26 mouse cellular contexts compared by ENCODE assay signal in the genomic region with DNA sequence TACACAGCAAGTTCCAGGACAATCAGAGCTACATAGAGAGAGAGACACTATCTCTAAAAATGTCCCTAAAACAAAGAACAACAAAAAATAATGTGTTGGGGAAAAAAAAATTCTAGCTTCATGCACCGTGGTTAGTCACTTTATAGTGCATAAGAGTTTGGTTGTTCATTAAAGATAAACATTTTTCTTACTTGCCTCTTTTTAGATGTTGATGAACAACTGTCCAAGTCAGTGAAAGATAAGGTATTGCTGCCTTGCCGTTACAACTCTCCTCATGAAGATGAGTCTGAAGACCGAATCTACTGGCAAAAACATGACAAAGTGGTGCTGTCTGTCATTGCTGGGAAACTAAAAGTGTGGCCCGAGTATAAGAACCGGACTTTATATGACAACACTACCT. TPM values are rescaled to one million over a fixed set of nuclear protein-coding genes. Genes with fewer than 3 reads are reported as not detected.
DNase-seq lines count a peak whose midpoint lies in the region; ATAC-seq and TF ChIP-seq lines count a peak whose summit lies in the region.
"Had no signal": no experiment of that assay in that cellular context is flagged by ENCODE, and none has a peak within 500 bp of the region (broad histone marks: within the 10 kb centered on the region; RNA-seq: fewer than 3 reads in every experiment).

No protein-coding gene starts in this region.

- ATAC-seq in liver, embryonic 14.5 days (ENCODE audit: insufficient read depth): no peak
- ATAC-seq in liver, embryonic 11.5 days (replicated peaks; ENCODE audit: low FRiP score): no peak
- no peak for ATAC-seq in midbrain, embryonic 11.5 days (ENCODE audit: low FRiP score)
- ATAC-seq: forebrain, embryonic 14.5 days; forebrain, embryonic 16.5 days had no signal

- TF ChIP-seq CTCF in liver, embryonic 14.5 days (IDR thresholded peaks at IDR 0.05; ENCODE audit: low read depth): no peak
- TF ChIP-seq CTCF in MEL (IDR thresholded peaks at IDR 0.05 in 2 of 3, conservative IDR thresholded peaks at IDR 0.05 in 1 of 3; ENCODE audit: control insufficient read depth in 1 of 3, insufficient read depth in 1 of 3, low read depth in 2 of 3, low read length in 3 of 3, poor library complexity in 1 of 3, severe bottlenecking in 1 of 3): no peak

- no peaks in the 10 kb centered on the region for H3K36me3 ChIP-seq in liver, embryonic 14.5 days (replicated peaks; ENCODE audit: control insufficient read depth, insufficient read depth, low read depth)
- H3K36me3 ChIP-seq in liver, embryonic 11.5 days (ENCODE audit: control insufficient read depth, insufficient read depth, low read length): no peaks in the 10 kb centered on the region
- H3K36me3 ChIP-seq in midbrain, embryonic 11.5 days (ENCODE audit: control insufficient read depth, insufficient read depth, low read length): no peaks in the 10 kb centered on the region
- no peaks in the 10 kb centered on the region for H3K36me3 ChIP-seq in midbrain, embryonic 10.5 days
- peaks cover 0 to 37% of the 10 kb centered on the region in 2 experiments; a peak in 2 of 4 replicates for H3K36me3 ChIP-seq in MEL (ENCODE audit: control insufficient read depth in 1 of 2, insufficient read depth in 2 of 2, low read length in 2 of 2)
- H3K36me3 ChIP-seq: embryonic facial prominence, embryonic 13.5 days; embryonic facial prominence, embryonic 15.5 days; forebrain, embryonic 10.5 days; forebrain, embryonic 12.5 days had no signal

- TF ChIP-seq EP300 in liver, embryonic 14.5 days (IDR thresholded peaks at IDR 0.05; ENCODE audit: low read depth): peak; percentile 35; the same call in 1 of the 2 replicates
- peak in 1 of 2 experiments; percentile 75; a peak in 3 of 4 replicates for TF ChIP-seq EP300 in MEL (IDR thresholded peaks at IDR 0.05; ENCODE audit: low read depth in 1 of 2, low read length in 2 of 2)

- no peaks in the 10 kb centered on the region; the same call in 1 of the 2 replicates for H3K79me2 ChIP-seq in MEL (ENCODE audit: control insufficient read depth, insufficient read depth, low read length, poor library complexity)

- no peak overlapping the region for H3K4me2 ChIP-seq in liver, embryonic 14.5 days (ENCODE audit: low read depth)
- H3K4me2 ChIP-seq in liver, embryonic 11.5 days: no peak overlapping the region
- no peak overlapping the region for H3K4me2 ChIP-seq in midbrain, embryonic 11.5 days
- H3K4me2 ChIP-seq: embryonic facial prominence, embryonic 13.5 days; embryonic facial prominence, embryonic 15.5 days; forebrain, embryonic 12.5 days had no signal

- H3K4me3 ChIP-seq in liver, embryonic 14.5 days (ENCODE audit: insufficient read depth in 1 of 2, low read depth in 2 of 2, low read length in 2 of 2): no peak overlapping the region
- no peak overlapping the region for H3K4me3 ChIP-seq in liver, embryonic 11.5 days (ENCODE audit: low read depth, low read length)
- H3K4me3 ChIP-seq in midbrain, embryonic 11.5 days (ENCODE audit: low read depth, low read length): no peak overlapping the region
- H3K4me3 ChIP-seq in midbrain, embryonic 10.5 days: no peak overlapping the region
- H3K4me3 ChIP-seq in MEL (ENCODE audit: control insufficient read depth in 1 of 2, insufficient read depth in 1 of 2, low read depth in 2 of 2, low read length in 2 of 2): peak overlapping the region; percentile 31 to 51
- H3K4me3 ChIP-seq: embryonic facial prominence, embryonic 13.5 days; embryonic facial prominence, embryonic 15.5 days; erythroblast, embryonic 14.5 days; forebrain, embryonic 10.5 days; forebrain, embryonic 12.5 days had no signal

- no peak for TF ChIP-seq POLR2A in MEL (IDR thresholded peaks at IDR 0.05; ENCODE audit: control insufficient read depth in 1 of 2, insufficient read depth in 1 of 2, low read depth in 1 of 2, low read length in 2 of 2, poor library complexity in 1 of 2)

- H3K9me3 ChIP-seq in liver, embryonic 14.5 days (ENCODE audit: control insufficient read depth, low read length): no peaks in the 10 kb centered on the region
- H3K9me3 ChIP-seq in liver, embryonic 11.5 days (ENCODE audit: control insufficient read depth, low read length): no peaks in the 10 kb centered on the region
- no peaks in the 10 kb centered on the region for H3K9me3 ChIP-seq in midbrain, embryonic 11.5 days (ENCODE audit: control insufficient read depth, low read length)
- no peaks in the 10 kb centered on the region for H3K9me3 ChIP-seq in midbrain, embryonic 10.5 days (replicated peaks)
- H3K9me3 ChIP-seq in MEL (replicated peaks; ENCODE audit: insufficient read depth, low read length): no peaks in the 10 kb centered on the region
- H3K9me3 ChIP-seq: embryonic facial prominence, embryonic 13.5 days; embryonic facial prominence, embryonic 15.5 days; forebrain, embryonic 10.5 days; forebrain, embryonic 12.5 days had no signal

- no peaks in the 10 kb centered on the region for H3K27me3 ChIP-seq in liver, embryonic 14.5 days (ENCODE audit: control insufficient read depth, insufficient read depth, low read length)
- H3K27me3 ChIP-seq in liver, embryonic 11.5 days (replicated peaks; ENCODE audit: control insufficient read depth, insufficient read depth, low read length): no peaks in the 10 kb centered on the region
- no peaks in the 10 kb centered on the region for H3K27me3 ChIP-seq in midbrain, embryonic 11.5 days (ENCODE audit: control insufficient read depth, insufficient read depth, low read length)
- peaks cover 11% of the 10 kb centered on the region; the same call in 1 of the 2 replicates for H3K27me3 ChIP-seq in midbrain, embryonic 10.5 days (ENCODE audit: low read depth, poor library complexity, severe bottlenecking)
- no peaks in the 10 kb centered on the region for H3K27me3 ChIP-seq in MEL (ENCODE audit: control insufficient read depth in 1 of 2, insufficient read depth in 2 of 2, low read length in 2 of 2)
- H3K27me3 ChIP-seq: embryonic facial prominence, embryonic 13.5 days; embryonic facial prominence, embryonic 15.5 days had no signal

- TF ChIP-seq RAD21 in MEL (IDR thresholded peaks at IDR 0.05; ENCODE audit: low read depth, low read length): no peak

- no peak overlapping the region for H3K9ac ChIP-seq in liver, embryonic 14.5 days (replicated peaks)
- no peak overlapping the region for H3K9ac ChIP-seq in liver, embryonic 11.5 days (ENCODE audit: low read depth, low read length)
- H3K9ac ChIP-seq in midbrain, embryonic 11.5 days (ENCODE audit: low read length): no peak overlapping the region
- peak overlapping the region; percentile 53 for H3K9ac ChIP-seq in MEL (ENCODE audit: control insufficient read depth, low read depth, low read length, poor library complexity, severe bottlenecking)
- H3K9ac ChIP-seq: embryonic facial prominence, embryonic 13.5 days; embryonic facial prominence, embryonic 15.5 days; forebrain, embryonic 12.5 days had no signal

- no peak overlapping the region for H3K27ac ChIP-seq in liver, embryonic 14.5 days
- H3K27ac ChIP-seq in liver, embryonic 11.5 days (ENCODE audit: low read depth, low read length): no peak overlapping the region
- H3K27ac ChIP-seq in midbrain, embryonic 11.5 days (ENCODE audit: low read depth, low read length): no peak overlapping the region
- no peak overlapping the region for H3K27ac ChIP-seq in midbrain, embryonic 10.5 days (replicated peaks)
- H3K27ac ChIP-seq in MEL (ENCODE audit: control insufficient read depth, low read depth, low read length): peak overlapping the region; percentile 93
- H3K27ac ChIP-seq: embryonic facial prominence, embryonic 13.5 days; embryonic facial prominence, embryonic 15.5 days; forebrain, embryonic 10.5 days; forebrain, embryonic 12.5 days had no signal

- no peak for DNase-seq in liver, embryonic 14.5 days (ENCODE audit: low read depth in 3 of 3, low spot score in 3 of 3)
- no peak for DNase-seq in liver, embryonic 11.5 days (ENCODE audit: low spot score)
- DNase-seq in midbrain, embryonic 11.5 days (ENCODE audit: low spot score, missing footprints): peak; percentile 73
- no peak for DNase-seq in midbrain, embryonic 10.5 days (ENCODE audit: low spot score)
- no peak for DNase-seq in MEL (ENCODE audit: low read depth, low spot score)
- no peak for DNase-seq in kidney, postnatal 36 days
- no peak for DNase-seq in frontal cortex, postnatal 14 days (ENCODE audit: low spot score in 2 of 2)
- DNase-seq: adrenal gland, adult 2 months; adrenal gland, postnatal 10 days; adrenal gland, postnatal 25 days; cerebellum, adult 11 months; cerebellum, adult 18-20 months; cerebellum, adult 8-10 months; cerebellum, adult 9-11 months; cerebellum, postnatal 14 days; cerebellum, postnatal 36 days; embryo, embryonic 11 days had no signal

- 34% methylated on average over 5 of the region's 5 CpGs for WGBS in liver, embryonic 14.5 days (ENCODE audit: insufficient replicate concordance)
- 63% methylated on average over 5 of the region's 5 CpGs for WGBS in liver, embryonic 11.5 days
- WGBS in midbrain, embryonic 11.5 days: 89% methylated on average over 5 of the region's 5 CpGs
- WGBS in midbrain, embryonic 10.5 days: 91% methylated on average over 5 of the region's 5 CpGs

- peaks cover 21 to 31% of the 10 kb centered on the region in 2 experiments for H3K4me1 ChIP-seq in liver, embryonic 14.5 days (replicated peaks; ENCODE audit: control insufficient read depth in 2 of 2, insufficient read depth in 2 of 2, low read length in 1 of 2)
- H3K4me1 ChIP-seq in liver, embryonic 11.5 days (replicated peaks; ENCODE audit: control insufficient read depth, insufficient read depth, low read length): peaks cover 19% of the 10 kb centered on the region
- 0 out of 2 replicates have a peak, but pooled peaks cover 2% of the 10 kb centered on the region for H3K4me1 ChIP-seq in midbrain, embryonic 11.5 days (ENCODE audit: control insufficient read depth, insufficient read depth, low read length)
- peaks cover 11% of the 10 kb centered on the region for H3K4me1 ChIP-seq in midbrain, embryonic 10.5 days
- peaks cover 11 to 29% of the 10 kb centered on the region in 2 experiments for H3K4me1 ChIP-seq in MEL (ENCODE audit: control insufficient read depth in 1 of 2, insufficient read depth in 2 of 2, low read length in 2 of 2)

RNA-seq across cellular contexts. Expression of a gene that starts 18.3 kb away (rescaled TPM):
- 0.12 and 0.35 TPM in 2 replicates for polyA plus RNA-seq in liver, embryonic 14.5 days (2012; rRNA removed)
- 0.15 and 0.18 TPM in 2 replicates for polyA plus RNA-seq in liver, embryonic 14.5 days (2014; fragmentation: Nextera tagmentation; extraction: Ambion mirVana)
- polyA plus RNA-seq in liver, embryonic 11.5 days (2014; fragmentation: Nextera tagmentation; extraction: Ambion mirVana): 0.14 and 0.23 TPM in 2 replicates
- polyA plus RNA-seq in midbrain, embryonic 11.5 days (2014; fragmentation: Nextera tagmentation; extraction: Ambion mirVana): 0.42 and 0.65 TPM in 2 replicates
- polyA plus RNA-seq in midbrain, embryonic 10.5 days (2016; fragmentation: Nextera tagmentation; extraction: Ambion mirVana): 0.23 and 0.67 TPM in 2 replicates
- total RNA-seq in MEL (2012; rRNA removed): 0.04 and 0.07 TPM in 2 replicates
- under 1 TPM in 1 of 2 experiments, not detected in 1; 0.38 TPM for polyA plus RNA-seq in MEL (2012; ENCODE audit: insufficient read depth in 1 of 2, insufficient read length in 2 of 2, low read depth in 1 of 2, low replicate concordance in 2 of 2, missing spikeins in 1 of 2)
- polyA plus RNA-seq: adrenal gland, adult 2 months; erythroblast, embryonic 14.5 days had no signal

RNA-seq across cellular contexts. Expression of a gene that starts 21.2 kb away (rescaled TPM):
- polyA plus RNA-seq in liver, embryonic 14.5 days (2012; rRNA removed): 12.4 and 15.2 TPM in 2 replicates
- polyA plus RNA-seq in liver, embryonic 14.5 days (2014; fragmentation: Nextera tagmentation; extraction: Ambion mirVana): 23.7 and 29.9 TPM in 2 replicates
- 92.0 and 92.1 TPM in 2 replicates for polyA plus RNA-seq in liver, embryonic 11.5 days (2014; fragmentation: Nextera tagmentation; extraction: Ambion mirVana)
- polyA plus RNA-seq in midbrain, embryonic 11.5 days (2014; fragmentation: Nextera tagmentation; extraction: Ambion mirVana): 122 and 134 TPM in 2 replicates
- polyA plus RNA-seq in midbrain, embryonic 10.5 days (2016; fragmentation: Nextera tagmentation; extraction: Ambion mirVana): 144 and 150 TPM in 2 replicates
- 20.1 and 24.8 TPM in 2 replicates for total RNA-seq in MEL (2012; rRNA removed)
- 10 to 100 TPM in 1 of 2 experiments, not detected in 1; 86.7 TPM for polyA plus RNA-seq in MEL (2012; ENCODE audit: insufficient read depth in 1 of 2, insufficient read length in 2 of 2, low read depth in 1 of 2, low replicate concordance in 2 of 2, missing spikeins in 1 of 2)

RNA-seq across cellular contexts. Expression of a gene that starts 40.7 kb away (rescaled TPM):
- polyA plus RNA-seq in liver, embryonic 14.5 days (2012; rRNA removed): 13.8 and 15.0 TPM in 2 replicates
- 15.5 and 18.9 TPM in 2 replicates for polyA plus RNA-seq in liver, embryonic 14.5 days (2014; fragmentation: Nextera tagmentation; extraction: Ambion mirVana)
- polyA plus RNA-seq in liver, embryonic 11.5 days (2014; fragmentation: Nextera tagmentation; extraction: Ambion mirVana): 0.79 and 1.4 TPM in 2 replicates
- 0.23 and 0.59 TPM in 2 replicates for polyA plus RNA-seq in midbrain, embryonic 11.5 days (2014; fragmentation: Nextera tagmentation; extraction: Ambion mirVana)
- 0.07 and 0.11 TPM in 2 replicates for polyA plus RNA-seq in midbrain, embryonic 10.5 days (2016; fragmentation: Nextera tagmentation; extraction: Ambion mirVana)
- total RNA-seq in MEL (2012; rRNA removed): not detected in 2 replicates
- polyA plus RNA-seq in MEL (2012; ENCODE audit: insufficient read depth in 1 of 2, insufficient read length in 2 of 2, low read depth in 1 of 2, low replicate concordance in 2 of 2, missing spikeins in 1 of 2): under 1 TPM in 1 of 2 experiments, not detected in 1; 0.04 TPM
- total RNA-seq: common myeloid progenitor, adult 5-6 weeks had no signal
- polyA plus RNA-seq: embryonic facial prominence, embryonic 11.5 days; erythroblast, embryonic 14.5 days; forebrain, embryonic 10.5 days had no signal

RNA-seq across cellular contexts. Expression of a gene that starts 48.8 kb away (rescaled TPM):
- 4.1 and 5.6 TPM in 2 replicates for polyA plus RNA-seq in liver, embryonic 14.5 days (2012; rRNA removed)
- polyA plus RNA-seq in liver, embryonic 14.5 days (2014; fragmentation: Nextera tagmentation; extraction: Ambion mirVana): 7.2 and 9.4 TPM in 2 replicates
- polyA plus RNA-seq in liver, embryonic 11.5 days (2014; fragmentation: Nextera tagmentation; extraction: Ambion mirVana): 25.1 and 28.1 TPM in 2 replicates
- 27.6 and 29.2 TPM in 2 replicates for polyA plus RNA-seq in midbrain, embryonic 11.5 days (2014; fragmentation: Nextera tagmentation; extraction: Ambion mirVana)
- polyA plus RNA-seq in midbrain, embryonic 10.5 days (2016; fragmentation: Nextera tagmentation; extraction: Ambion mirVana): 35.4 and 38.4 TPM in 2 replicates
- 36.4 and 38.0 TPM in 2 replicates for total RNA-seq in MEL (2012; rRNA removed)
- 10 to 100 TPM in 1 of 2 experiments, not detected in 1; 40.4 TPM for polyA plus RNA-seq in MEL (2012; ENCODE audit: insufficient read depth in 1 of 2, insufficient read length in 2 of 2, low read depth in 1 of 2, low replicate concordance in 2 of 2, missing spikeins in 1 of 2)

Comparison
In these comparisons a context has a peak if more than half of its experiments do, and no peak if none do; other contexts are left out.
1. H3K4me3 ChIP-seq: peak in MEL (2 of 2); none in liver, embryonic 14.5 days (0 of 2), liver, embryonic 11.5 days (single experiment), midbrain, embryonic 11.5 days (single experiment) and midbrain, embryonic 10.5 days (single experiment).